Mouse (Mus musculus): Measurements from ENCODE around the gene Arid1b. TPM values are rescaled to one million over a fixed set of nuclear protein-coding genes. Genes with fewer than 3 reads are reported as not detected.
A peak's percentile ranks its signal among the peaks of the same experiment; 100 is the strongest.

Gene Arid1b
- polyA plus RNA-seq, 1 experiment, result 9.1 TPM

DNA sequence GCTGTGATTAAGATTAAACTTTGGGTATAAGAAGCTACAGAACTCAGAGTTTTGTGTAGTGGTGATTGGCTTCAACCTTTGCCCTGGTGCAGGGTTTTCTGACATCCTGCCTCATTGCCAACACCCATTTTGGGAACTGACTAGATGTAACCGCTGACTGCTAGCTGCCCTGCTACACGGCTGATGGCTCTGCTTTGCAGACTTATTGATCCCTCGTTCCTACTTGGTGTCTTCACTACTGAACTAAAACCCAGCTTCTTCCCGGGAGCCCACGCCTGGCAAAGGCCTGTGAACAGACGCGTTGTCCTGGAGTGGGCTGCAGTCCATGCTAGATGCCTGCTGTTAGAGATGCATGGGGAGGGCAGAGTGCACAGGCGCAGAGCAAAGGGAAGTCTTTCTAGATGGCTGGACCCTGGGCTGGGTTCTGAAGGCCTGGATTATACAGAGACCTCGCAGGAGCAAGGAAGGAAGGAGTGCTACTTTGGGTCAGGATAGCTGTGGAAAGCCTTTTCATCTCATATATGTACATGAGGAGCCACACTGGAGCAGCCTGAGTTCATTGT lies 210.1 kb downstream of the Arid1b start:
- Histone ChIP-seq H3K36me3 (ENCODE audit: control insufficient read depth, insufficient read depth) (no peaks in the 10 kb centered on the region), H3K79me3 (ENCODE audit: low read depth) (peaks cover 3% of the 10 kb centered on the region), H3K79me2 (ENCODE audit: control insufficient read depth, insufficient read depth) (peaks cover 38% of the 10 kb centered on the region), H3K4me3 (ENCODE audit: insufficient read depth, poor library complexity, severe bottlenecking) (no peak overlapping the region), H3K27me3 (ENCODE audit: control insufficient read depth, insufficient read depth, insufficient read length) (no peaks in the 10 kb centered on the region), H3ac (ENCODE audit: control insufficient read depth, insufficient read length, low read depth) (no peak overlapping the region)
- TF ChIP-seq FOSL1 (IDR thresholded peaks at IDR 0.05; ENCODE audit: insufficient read depth, low read length, poor library complexity, severe bottlenecking), result no peak
- no peak for TF ChIP-seq CEBPB (IDR thresholded peaks at IDR 0.05; ENCODE audit: low read depth)
- no peak for TF ChIP-seq CTCF (IDR thresholded peaks at IDR 0.05; ENCODE audit: control insufficient read depth, insufficient read depth, insufficient read length)
- no peak for TF ChIP-seq MAX (IDR thresholded peaks at IDR 0.05)
- no peak for TF ChIP-seq MYOG (IDR thresholded peaks at IDR 0.05; ENCODE audit: control insufficient read depth, extremely low read depth, insufficient read length)

DNA sequence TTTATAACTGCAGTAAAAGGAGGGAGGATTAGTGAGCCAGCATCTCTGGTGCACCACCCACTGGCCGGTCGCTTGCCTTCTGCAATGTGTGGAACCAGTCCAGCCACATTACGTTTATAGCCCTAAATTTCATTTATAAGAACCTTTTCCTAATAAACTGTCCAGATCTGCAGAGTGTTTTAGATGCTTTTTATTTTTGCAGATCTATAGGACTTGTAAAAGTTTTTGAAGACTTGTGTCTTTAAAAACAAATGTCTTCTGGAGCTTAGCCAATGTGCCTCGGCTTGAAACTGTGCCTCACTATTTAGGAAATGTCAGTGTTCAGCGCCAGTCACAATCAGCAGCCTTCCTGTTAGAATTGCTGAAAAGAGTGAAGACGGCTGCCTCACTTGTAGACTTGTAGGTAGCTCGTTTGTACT lies 211.0 kb downstream of the Arid1b start:
- no peak overlapping the region for H3ac ChIP-seq (ENCODE audit: control insufficient read depth, insufficient read length, low read depth)
- H3K79me2 ChIP-seq (ENCODE audit: control insufficient read depth, insufficient read depth), result peaks cover 42% of the 10 kb centered on the region
- no peaks in the 10 kb centered on the region for H3K36me3 ChIP-seq (ENCODE audit: control insufficient read depth, insufficient read depth)
- H3K4me3 ChIP-seq (ENCODE audit: insufficient read depth, poor library complexity, severe bottlenecking), result no peak overlapping the region
- H3K79me3 ChIP-seq (ENCODE audit: low read depth), result peaks cover 3% of the 10 kb centered on the region
- H3K27me3 ChIP-seq (ENCODE audit: control insufficient read depth, insufficient read depth, insufficient read length), result no peaks in the 10 kb centered on the region
- TF ChIP-seq MAX (IDR thresholded peaks at IDR 0.05), result no peak
- no peak for TF ChIP-seq FOSL1 (IDR thresholded peaks at IDR 0.05; ENCODE audit: insufficient read depth, low read length, poor library complexity, severe bottlenecking)
- no peak for TF ChIP-seq CEBPB (IDR thresholded peaks at IDR 0.05; ENCODE audit: low read depth)
- no peak for TF ChIP-seq MYOD1 (IDR thresholded peaks at IDR 0.05; ENCODE audit: control insufficient read depth, insufficient read length, low read depth)
- TF ChIP-seq MYOG (IDR thresholded peaks at IDR 0.05; ENCODE audit: control insufficient read depth, extremely low read depth, insufficient read length), result no peak
- no peak for TF ChIP-seq CTCF (IDR thresholded peaks at IDR 0.05; ENCODE audit: control insufficient read depth, insufficient read depth, insufficient read length)
- TF ChIP-seq USF1 (IDR thresholded peaks at IDR 0.05; ENCODE audit: low read depth), result no peak

DNA sequence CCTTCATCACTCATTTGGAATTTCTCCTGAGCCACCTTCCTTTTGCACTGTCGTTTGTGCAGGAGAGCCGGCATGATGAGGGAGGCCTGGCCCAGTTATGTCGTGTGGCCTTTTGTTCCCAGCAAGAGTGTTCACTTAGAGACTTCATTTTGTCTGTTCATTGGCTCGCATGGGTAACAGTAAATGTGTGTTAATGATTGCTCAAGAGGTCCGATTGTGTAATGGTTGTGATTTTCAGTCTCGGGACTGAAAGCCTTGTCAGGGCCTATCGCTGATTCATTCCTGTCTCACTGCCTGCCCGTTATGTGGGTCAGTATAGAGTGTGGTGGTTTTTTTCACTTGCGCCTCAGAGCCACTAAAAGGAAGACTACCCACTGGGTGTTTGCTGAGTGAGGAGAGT lies 212.6 kb downstream of the Arid1b start:
- no peaks in the 10 kb centered on the region for H3K36me3 ChIP-seq (ENCODE audit: control insufficient read depth, insufficient read depth)
- TF ChIP-seq MAX (IDR thresholded peaks at IDR 0.05) (no peak), CEBPB (IDR thresholded peaks at IDR 0.05; ENCODE audit: low read depth) (peak; percentile 63)
- peaks cover 50% of the 10 kb centered on the region for H3K79me2 ChIP-seq (ENCODE audit: control insufficient read depth, insufficient read depth)
- no peak overlapping the region for H3ac ChIP-seq (ENCODE audit: control insufficient read depth, insufficient read length, low read depth)
- H3K79me3 ChIP-seq (ENCODE audit: low read depth), result peaks cover 5% of the 10 kb centered on the region
- no peaks in the 10 kb centered on the region for H3K27me3 ChIP-seq (ENCODE audit: control insufficient read depth, insufficient read depth, insufficient read length)
- H3K4me3 ChIP-seq (ENCODE audit: insufficient read depth, poor library complexity, severe bottlenecking), result no peak overlapping the region

DNA sequence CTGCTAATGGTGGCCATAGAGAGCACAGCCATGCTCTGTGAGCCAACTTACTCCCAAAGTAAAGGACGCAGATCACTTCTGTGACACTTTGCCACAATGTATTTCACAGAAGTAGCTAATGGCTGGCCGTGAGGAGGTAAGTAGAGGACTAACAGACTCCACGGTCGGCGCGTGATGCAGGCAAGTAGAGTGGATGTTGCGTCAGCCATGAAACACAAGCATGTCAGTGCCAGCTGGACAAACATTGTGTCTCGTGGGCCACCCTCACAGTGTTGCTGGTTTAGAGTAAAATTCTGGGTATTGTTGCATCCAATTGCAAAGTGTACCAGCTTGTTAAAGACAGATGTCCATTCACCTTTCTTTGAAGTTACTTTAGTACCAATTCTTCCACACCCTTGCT lies 213.7 kb downstream of the Arid1b start:
- no peaks in the 10 kb centered on the region for H3K36me3 ChIP-seq (ENCODE audit: control insufficient read depth, insufficient read depth)
- peaks cover 5% of the 10 kb centered on the region for H3K79me3 ChIP-seq (ENCODE audit: low read depth)
- no peak overlapping the region for H3K4me3 ChIP-seq (ENCODE audit: insufficient read depth, poor library complexity, severe bottlenecking)
- TF ChIP-seq FOSL1 (IDR thresholded peaks at IDR 0.05; ENCODE audit: insufficient read depth, low read length, poor library complexity, severe bottlenecking) (no peak), CEBPB (IDR thresholded peaks at IDR 0.05; ENCODE audit: low read depth) (no peak), MYOG (IDR thresholded peaks at IDR 0.05; ENCODE audit: control insufficient read depth, extremely low read depth, insufficient read length) (no peak), MYOD1 (IDR thresholded peaks at IDR 0.05; ENCODE audit: control insufficient read depth, insufficient read length, low read depth) (no peak), USF1 (IDR thresholded peaks at IDR 0.05; ENCODE audit: low read depth) (no peak), MAX (IDR thresholded peaks at IDR 0.05) (no peak), CTCF (IDR thresholded peaks at IDR 0.05; ENCODE audit: control insufficient read depth, insufficient read depth, insufficient read length) (no peak)
- peaks cover 42% of the 10 kb centered on the region for H3K79me2 ChIP-seq (ENCODE audit: control insufficient read depth, insufficient read depth)
- H3K27me3 ChIP-seq (ENCODE audit: control insufficient read depth, insufficient read depth, insufficient read length), result no peaks in the 10 kb centered on the region
- H3ac ChIP-seq (ENCODE audit: control insufficient read depth, insufficient read length, low read depth), result no peak overlapping the region

DNA sequence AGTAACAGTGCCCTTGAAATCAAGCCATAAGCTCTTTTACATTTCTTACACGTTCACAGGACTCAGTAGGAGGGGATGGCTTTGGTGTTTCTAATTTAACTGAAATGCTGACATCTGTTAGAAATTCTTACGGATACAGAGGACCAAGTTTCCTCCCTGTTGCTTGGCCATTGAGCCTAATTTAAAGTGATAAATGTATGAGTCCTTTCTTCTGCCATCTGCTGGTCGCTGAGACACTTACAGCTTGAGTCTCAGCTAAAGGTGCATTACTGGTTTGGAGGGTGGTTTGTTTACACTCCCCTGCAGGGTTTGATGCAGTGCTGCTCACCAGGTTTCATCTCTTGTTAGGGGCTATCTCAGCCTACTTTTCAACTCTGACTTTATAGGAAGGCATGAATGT lies 214.2 kb downstream of the Arid1b start:
- Histone ChIP-seq H3K79me2 (ENCODE audit: control insufficient read depth, insufficient read depth) (peaks cover 38% of the 10 kb centered on the region), H3K4me3 (ENCODE audit: insufficient read depth, poor library complexity, severe bottlenecking) (no peak overlapping the region), H3ac (ENCODE audit: control insufficient read depth, insufficient read length, low read depth) (no peak overlapping the region), H3K27me3 (ENCODE audit: control insufficient read depth, insufficient read depth, insufficient read length) (no peaks in the 10 kb centered on the region), H3K36me3 (ENCODE audit: control insufficient read depth, insufficient read depth) (no peaks in the 10 kb centered on the region), H3K79me3 (ENCODE audit: low read depth) (peaks cover 5% of the 10 kb centered on the region)
- TF ChIP-seq MAX (IDR thresholded peaks at IDR 0.05) (no peak), FOSL1 (IDR thresholded peaks at IDR 0.05; ENCODE audit: insufficient read depth, low read length, poor library complexity, severe bottlenecking) (no peak), USF1 (IDR thresholded peaks at IDR 0.05; ENCODE audit: low read depth) (no peak), CTCF (IDR thresholded peaks at IDR 0.05; ENCODE audit: control insufficient read depth, insufficient read depth, insufficient read length) (no peak), CEBPB (IDR thresholded peaks at IDR 0.05; ENCODE audit: low read depth) (no peak), MYOG (IDR thresholded peaks at IDR 0.05; ENCODE audit: control insufficient read depth, extremely low read depth, insufficient read length) (no peak), MYOD1 (IDR thresholded peaks at IDR 0.05; ENCODE audit: control insufficient read depth, insufficient read length, low read depth) (no peak)

DNA sequence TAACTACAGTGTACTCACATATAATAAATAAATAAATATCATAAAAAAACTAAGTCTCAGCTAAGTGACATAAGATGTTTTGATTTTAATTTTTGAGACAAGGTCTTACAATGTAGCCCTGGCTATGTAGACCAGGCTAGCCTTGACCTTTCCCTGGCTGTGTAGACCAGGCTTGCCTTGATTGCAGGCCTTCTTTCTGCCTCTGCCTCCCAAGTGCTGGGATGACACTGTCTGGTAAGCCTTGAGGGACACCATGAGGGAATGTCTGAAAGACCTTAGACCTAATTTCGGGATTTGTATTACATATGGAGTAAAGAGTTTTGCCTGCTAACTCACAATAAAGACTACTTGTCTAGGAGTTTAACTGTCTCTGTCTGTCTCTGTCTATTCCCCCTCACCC lies 214.9 kb downstream of the Arid1b start:
- TF ChIP-seq USF1 (IDR thresholded peaks at IDR 0.05; ENCODE audit: low read depth) (no peak), MYOD1 (IDR thresholded peaks at IDR 0.05; ENCODE audit: control insufficient read depth, insufficient read length, low read depth) (no peak), MYOG (IDR thresholded peaks at IDR 0.05; ENCODE audit: control insufficient read depth, extremely low read depth, insufficient read length) (no peak), CEBPB (IDR thresholded peaks at IDR 0.05; ENCODE audit: low read depth) (no peak)
- no peak overlapping the region for H3ac ChIP-seq (ENCODE audit: control insufficient read depth, insufficient read length, low read depth)
- H3K79me2 ChIP-seq (ENCODE audit: control insufficient read depth, insufficient read depth), result peaks cover 31% of the 10 kb centered on the region
- no peak overlapping the region for H3K4me3 ChIP-seq (ENCODE audit: insufficient read depth, poor library complexity, severe bottlenecking)
- H3K36me3 ChIP-seq (ENCODE audit: control insufficient read depth, insufficient read depth), result no peaks in the 10 kb centered on the region
- peaks cover 5% of the 10 kb centered on the region for H3K79me3 ChIP-seq (ENCODE audit: low read depth)
- H3K27me3 ChIP-seq (ENCODE audit: control insufficient read depth, insufficient read depth, insufficient read length), result no peaks in the 10 kb centered on the region
